Mouse (Mus musculus): ENCODE measurements at regions not wholly inside any gene's neighbourhood (a gene's known extent, or its start where the extent isn't known, plus 50 kb on each side); places are given as distances from the start of the nearest gene placed in this dataset.
"Not testable (repeated sequence)": the region's sequence is repeated elsewhere in the genome, so short reads cannot be mapped to it uniquely, and the experiment has no call there.

DNA sequence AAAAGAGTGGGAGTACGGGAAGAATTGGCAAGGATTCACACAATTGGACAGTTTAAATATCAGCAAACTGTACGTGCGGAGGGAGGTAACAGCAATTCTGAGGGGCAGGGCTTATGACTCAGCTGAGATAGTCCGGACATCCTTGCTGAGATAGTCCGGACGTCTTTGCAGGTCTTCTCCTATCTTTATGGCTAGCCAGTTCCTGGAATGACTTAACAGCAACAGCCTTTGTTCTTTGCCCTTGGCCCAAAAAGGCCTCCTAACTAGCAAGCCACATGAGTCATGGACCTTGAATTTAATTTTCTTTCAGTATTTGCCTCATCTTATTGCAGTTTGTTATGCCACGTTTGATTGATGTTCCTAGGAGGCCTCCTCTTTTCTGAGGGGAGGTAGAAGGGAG, 133.1 kb upstream of the Speer3 start:
- not testable (repeated sequence) for TF ChIP-seq CTCF (IDR thresholded peaks at IDR 0.05; ENCODE audit: borderline replicate concordance, insufficient read depth, low read depth, low read length); POLR2A (IDR thresholded peaks at IDR 0.05; ENCODE audit: borderline replicate concordance, insufficient read depth, low read length)
